Mouse (Mus musculus) MEL (cell line): ENCODE data around the gene Slc3a2. TPM values are rescaled to one million over a fixed set of nuclear protein-coding genes. Genes with fewer than 3 reads are reported as not detected.
"Not testable (repeated sequence)": the region's sequence is repeated elsewhere in the genome, so short reads cannot be mapped to it uniquely, and the experiment has no call there.

Experiments
- DNase-seq: peaks from one replicate; pipeline ENCODE4 v3.0.0; 2011; ENCODE audit warnings: low read depth, low spot score
- H3K27ac ChIP-seq: 2 replicates; pipeline ENCODE4 v1.5.1; 2012; ENCODE audit warnings: low read depth, mild to moderate bottlenecking, control low read depth, low read length, moderate library complexity; ENCODE audit not compliant: control insufficient read depth
- H3K27me3 ChIP-seq, 2 experiments: fragments of 150-350 bp in 1 of 2; sonication (generic) in 1 of 2; 2 replicates each; pipeline ENCODE4 v1.6.1; 2012; ENCODE audit warnings: low read length in 2 of 2, mild to moderate bottlenecking in 2 of 2, improper control_type of control experiment in 1 of 2, moderate library complexity in 1 of 2; ENCODE audit not compliant: insufficient read depth in 2 of 2, control insufficient read depth in 1 of 2
- H3K36me3 ChIP-seq, 2 experiments: 2 replicates each; pipeline ENCODE4 v1.6.1; 2012 to 2014; ENCODE audit warnings: low read length in 2 of 2, improper control_type of control experiment in 1 of 2, inconsistent platforms in 1 of 2, mild to moderate bottlenecking in 1 of 2; ENCODE audit not compliant: insufficient read depth in 2 of 2, control insufficient read depth in 1 of 2
- H3K4me1 ChIP-seq, 2 experiments: fragments of 150-350 bp in 1 of 2; sonication (generic) in 1 of 2; 2 replicates each; pipeline ENCODE4 v1.6.1; 2012; ENCODE audit warnings: low read length in 2 of 2, improper control_type of control experiment in 1 of 2, mild to moderate bottlenecking in 1 of 2; ENCODE audit not compliant: insufficient read depth in 2 of 2, control insufficient read depth in 1 of 2
- H3K4me3 ChIP-seq, 2 experiments: fragments of 150-350 bp in 1 of 2; sonication (generic) in 1 of 2; 2 replicates each; pipeline ENCODE4 v1.5.1; 2012; ENCODE audit warnings: low read depth in 2 of 2, low read length in 2 of 2, mild to moderate bottlenecking in 2 of 2, moderate library complexity in 2 of 2, control low read depth in 1 of 2, improper control_type of control experiment in 1 of 2; ENCODE audit not compliant: control insufficient read depth in 1 of 2, insufficient read depth in 1 of 2
- H3K79me2 ChIP-seq: 2 replicates; pipeline ENCODE4 v1.6.1; 2012; ENCODE audit warnings: mild to moderate bottlenecking, low read length, moderate library complexity; ENCODE audit not compliant: control insufficient read depth, poor library complexity, insufficient read depth
- H3K9ac ChIP-seq: 2 replicates; pipeline ENCODE4 v1.6.1; 2012; ENCODE audit warnings: low read depth, mild to moderate bottlenecking, control low read depth, low read length, moderate library complexity; ENCODE audit not compliant: control insufficient read depth, poor library complexity, severe bottlenecking
- H3K9me3 ChIP-seq: fragments of 150-350 bp; sonication (generic); replicated peaks from 2 replicates; pipeline ENCODE4 v1.6.1; 2012; ENCODE audit warnings: mild to moderate bottlenecking, low read length, improper control_type of control experiment, moderate library complexity; ENCODE audit not compliant: insufficient read depth
- BHLHE40 ChIP-seq: IDR thresholded peaks from 2 replicates; pipeline ENCODE4 v1.6.1; 2012; ENCODE audit warnings: low read depth, mild to moderate bottlenecking, inconsistent platforms, low read length, improper control_type of control experiment, borderline replicate concordance
- CHD2 ChIP-seq: IDR thresholded peaks from 2 replicates; pipeline ENCODE4 v1.6.1; 2011; ENCODE audit warnings: low read length, improper control_type of control experiment
- GATA1 ChIP-seq: IDR thresholded peaks from 2 replicates; pipeline ENCODE4 v1.6.1; 2011; ENCODE audit warnings: low read depth, low read length, improper control_type of control experiment
- MAFK ChIP-seq: IDR thresholded peaks from 2 replicates; pipeline ENCODE4 v1.6.1; 2011; ENCODE audit warnings: low read depth, mild to moderate bottlenecking, low read length, improper control_type of control experiment, borderline replicate concordance
- MAX ChIP-seq: IDR thresholded peaks from 2 replicates; pipeline ENCODE4 v1.6.1; 2011; ENCODE audit warnings: low read length, improper control_type of control experiment
- MYB ChIP-seq: IDR thresholded peaks from 2 replicates; pipeline ENCODE4 v1.6.1; 2011; ENCODE audit warnings: mild to moderate bottlenecking, low read depth, low read length, improper control_type of control experiment
- NELFE ChIP-seq: IDR thresholded peaks from 2 replicates; pipeline ENCODE4 v1.6.1; 2011; ENCODE audit warnings: low read depth, low read length, improper control_type of control experiment
- POLR2A ChIP-seq, 2 experiments: IDR thresholded peaks; 2 replicates each; pipeline ENCODE4 v1.6.1; 2011 to 2012; ENCODE audit warnings: low read length in 2 of 2, mild to moderate bottlenecking in 2 of 2, control low read depth in 1 of 2, improper control_type of control experiment in 1 of 2, low read depth in 1 of 2, moderate library complexity in 1 of 2; ENCODE audit not compliant: control insufficient read depth in 1 of 2, insufficient read depth in 1 of 2, poor library complexity in 1 of 2
- POLR2AphosphoS2 ChIP-seq: IDR thresholded peaks from 2 replicates; pipeline ENCODE4 v1.6.1; 2011; ENCODE audit warnings: low read length, improper control_type of control experiment
- POLR2AphosphoS5 ChIP-seq: IDR thresholded peaks from 2 replicates; pipeline ENCODE4 v1.6.1; 2012; ENCODE audit warnings: low read depth, borderline replicate concordance, mild to moderate bottlenecking, inconsistent platforms, low read length, moderate library complexity, mixed read lengths
- SIN3A ChIP-seq: IDR thresholded peaks from 2 replicates; pipeline ENCODE4 v1.6.1; 2012; ENCODE audit warnings: low read length, improper control_type of control experiment, inconsistent platforms
- SMC3 ChIP-seq: IDR thresholded peaks from 2 replicates; pipeline ENCODE4 v1.6.1; 2011; ENCODE audit warnings: low read depth, low read length, improper control_type of control experiment
- TBP ChIP-seq: IDR thresholded peaks from 2 replicates; pipeline ENCODE4 v1.8.0; 2011; ENCODE audit warnings: low read depth, low read length, improper control_type of control experiment
- UBTF ChIP-seq: IDR thresholded peaks from 2 replicates; pipeline ENCODE4 v1.6.1; 2012; ENCODE audit warnings: low read depth, mild to moderate bottlenecking, inconsistent platforms, low read length, improper control_type of control experiment, moderate library complexity, borderline replicate concordance; ENCODE audit not compliant: insufficient read depth
- ZMIZ1 ChIP-seq: IDR thresholded peaks from 2 replicates; pipeline ENCODE4 v1.6.1; 2012; ENCODE audit warnings: low read depth, mild to moderate bottlenecking, inconsistent platforms, low read length, improper control_type of control experiment, moderate library complexity
- ZNF384 ChIP-seq: IDR thresholded peaks from 2 replicates; pipeline ENCODE4 v1.6.1; 2012; ENCODE audit warnings: low read depth, mild to moderate bottlenecking, inconsistent platforms, low read length, improper control_type of control experiment
- polyA plus RNA-seq, 2 experiments: library from polyadenylated mRNA; stranded (reverse) in 1 of 2; unstranded in 1 of 2; fragments of >175 nt in 1 of 2; fragments of >200 nt in 1 of 2; gene quantifications; 2 replicates each; pipeline versions ENCODE4 v1.2.1 to v1.2.4; 2012; ENCODE audit warnings: low replicate concordance in 2 of 2, low read depth in 1 of 2; ENCODE audit not compliant: insufficient read length in 2 of 2, insufficient read depth in 1 of 2, missing spikeins in 1 of 2
- total RNA-seq: library from RNA; depleted of rRNA; stranded (reverse); fragments of 300-350 nt; gene quantifications from 2 replicates; pipeline ENCODE4 v1.2.3, GENCODE M21; 2012

Slc3a2 gene
- total and polyA plus RNA-seq, 3 experiments, result 164 to 670 (median 428) TPM

- TF ChIP-seq SIN3A (0 out of 2 replicates have a peak, but pooled peaks have one; percentile 42), POLR2A (IDR thresholded peaks at IDR 0.05; ENCODE audit: control insufficient read depth in 1 of 2, insufficient read depth in 1 of 2, low read depth in 1 of 2, low read length in 2 of 2, poor library complexity in 1 of 2) (no peak), MAFK (no peak), POLR2AphosphoS5 (no peak), GATA1 (peak; percentile 70), UBTF (no peak)
These were observed 11.2 kb upstream of the Slc3a2 start (continued) for GRCm38 (mm10) chr19:8734334-8734733.

- peaks cover 9 to 22% of the 10 kb centered on the region in 2 experiments for H3K36me3 ChIP-seq
- not testable (repeated sequence) for H3K4me1 ChIP-seq, H3K4me3 ChIP-seq, H3K27me3 ChIP-seq, H3K9me3 ChIP-seq, H3K9ac ChIP-seq
- peak; percentile 79 for DNase-seq
- H3K79me2 ChIP-seq, result peaks cover 24% of the 10 kb centered on the region
- H3K27ac ChIP-seq, result 0 out of 2 replicates have a peak overlapping the region, but pooled peaks have one; percentile 34
- 0 out of 2 replicates have a peak, but pooled peaks have one; percentile 21 for TF ChIP-seq NELFE
- TF ChIP-seq SMC3, result 0 out of 2 replicates have a peak, but pooled peaks have one; percentile 10
- TF ChIP-seq POLR2A (IDR thresholded peaks at IDR 0.05; ENCODE audit: control insufficient read depth in 1 of 2, insufficient read depth in 1 of 2, low read depth in 1 of 2, low read length in 2 of 2, poor library complexity in 1 of 2), result peak in 1 of 2 experiments; percentile 57; a peak in 2 of 4 replicates
- TF ChIP-seq SIN3A, result 0 out of 2 replicates have a peak, but pooled peaks have one; percentile 38
- TF ChIP-seq POLR2AphosphoS5, result peak; percentile 50; the same call in 1 of the 2 replicates
- TF ChIP-seq MYB, result 0 out of 2 replicates have a peak, but pooled peaks have one; percentile 28
- 0 out of 2 replicates have a peak, but pooled peaks have one; percentile 9 for TF ChIP-seq BHLHE40
- TF ChIP-seq CHD2, result peak; percentile 65
- TF ChIP-seq ZMIZ1, result peak; percentile 72; the same call in 1 of the 2 replicates
- peak; percentile 99 for TF ChIP-seq POLR2AphosphoS2
- peak; percentile 46; the same call in 1 of the 2 replicates for TF ChIP-seq ZNF384
- 0 out of 2 replicates have a peak, but pooled peaks have one; percentile 25 for TF ChIP-seq TBP
These were observed 5.3 kb upstream of the Slc3a2 start for GRCm38 (mm10) chr19:8728335-8729099.

DNA sequence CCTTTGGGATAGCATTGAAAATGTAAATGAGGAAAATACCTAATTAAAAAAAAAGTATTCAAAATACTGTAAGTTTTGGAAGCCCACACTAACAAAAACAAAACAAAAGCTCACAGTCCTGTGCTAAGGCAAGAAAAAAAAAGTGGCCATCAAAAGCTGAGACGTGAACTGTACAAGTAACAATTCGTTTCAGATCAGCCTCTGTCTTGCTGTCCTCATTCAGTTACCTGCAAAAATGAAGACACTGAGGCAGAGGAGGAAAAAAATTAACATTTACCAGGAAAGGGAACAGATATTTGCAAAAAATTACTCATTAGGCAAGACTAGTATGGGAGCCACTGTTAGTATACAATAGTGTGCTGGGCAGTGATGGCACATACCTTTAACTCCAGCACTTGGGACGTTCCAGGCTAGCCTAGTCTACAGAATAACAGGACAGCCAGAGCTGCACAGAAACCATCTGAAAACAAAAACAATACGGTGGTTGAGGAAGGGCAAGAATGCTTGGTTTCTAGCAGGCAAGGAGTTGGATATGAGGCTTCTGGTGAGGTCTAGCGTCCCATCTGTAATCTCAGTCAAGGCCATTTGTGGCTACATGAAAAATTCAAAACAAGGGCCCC lies 4.4 kb upstream of the Slc3a2 start:
- Histone ChIP-seq H3K79me2 (peaks cover 29% of the 10 kb centered on the region), H3K9me3 (no peaks in the 10 kb centered on the region), H3K27ac (no peak overlapping the region), H3K9ac (no peak overlapping the region), H3K36me3 (peaks cover 9 to 22% of the 10 kb centered on the region in 2 experiments), H3K27me3 (no peaks in the 10 kb centered on the region), H3K4me1 (no peaks in the 10 kb centered on the region), H3K4me3 (no peak overlapping the region)
- TF ChIP-seq POLR2A (IDR thresholded peaks at IDR 0.05; ENCODE audit: control insufficient read depth in 1 of 2, insufficient read depth in 1 of 2, low read depth in 1 of 2, low read length in 2 of 2, poor library complexity in 1 of 2), result peak in 1 of 2 experiments; percentile 70; a peak in 2 of 4 replicates
- peak; percentile 70 for TF ChIP-seq POLR2AphosphoS2
- peak; percentile 23; the same call in 1 of the 2 replicates for TF ChIP-seq SMC3
- TF ChIP-seq MAX, result no peak
- TF ChIP-seq CHD2, result no peak
- peak; percentile 74 for DNase-seq
